Mouse (Mus musculus) frontal cortex, adult 2 months (tissue): ENCODE measurements around the gene Cort. TPM values are rescaled to one million over a fixed set of nuclear protein-coding genes. Genes with fewer than 3 reads are reported as not detected.
"Not testable (repeated sequence)": the region's sequence is repeated elsewhere in the genome, so short reads cannot be mapped to it uniquely, and the experiment has no call there.

ENCODE experiments used
- DNase-seq, 2 experiments: peaks; one replicate each; pipeline ENCODE4 v3.0.0; 2022; ENCODE audit warnings: low spot score in 1 of 2; ENCODE audit errors: extremely low spot score in 1 of 2
- polyA plus RNA-seq: library from polyadenylated mRNA; depleted of rRNA; stranded (reverse); fragments of >200 nt; gene quantifications from 2 replicates; pipeline ENCODE4 v1.2.3, GENCODE M21; 2012; rRNA removed

Cort gene
- polyA plus RNA-seq, result 9.8 and 12.3 TPM in 2 replicates

DNA sequence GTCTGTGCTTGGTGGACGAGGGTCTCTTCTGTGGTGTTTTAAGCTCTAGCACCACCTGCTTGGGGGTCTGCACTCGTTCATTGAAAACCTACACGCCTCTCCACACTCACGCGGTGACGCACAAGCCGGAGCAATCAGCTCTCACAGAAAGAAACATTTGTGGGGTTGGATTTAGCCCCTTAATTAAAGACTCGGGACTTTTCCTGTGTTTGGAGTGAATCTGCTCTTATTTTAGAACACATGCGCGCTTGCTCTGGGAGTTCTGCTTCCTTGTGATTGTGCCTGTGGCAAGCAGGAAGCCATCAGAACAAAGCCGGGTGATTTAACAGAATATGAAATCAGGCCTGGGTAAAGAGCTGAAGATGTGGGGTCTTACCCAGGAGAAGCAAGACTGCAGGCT lies at the start of gene Cort:
Cort (minus strand) TSS at position 101 of the 400 bp plus-strand sequence.
- peak in 1 of 2 experiments; percentile 46 for DNase-seq

DNA sequence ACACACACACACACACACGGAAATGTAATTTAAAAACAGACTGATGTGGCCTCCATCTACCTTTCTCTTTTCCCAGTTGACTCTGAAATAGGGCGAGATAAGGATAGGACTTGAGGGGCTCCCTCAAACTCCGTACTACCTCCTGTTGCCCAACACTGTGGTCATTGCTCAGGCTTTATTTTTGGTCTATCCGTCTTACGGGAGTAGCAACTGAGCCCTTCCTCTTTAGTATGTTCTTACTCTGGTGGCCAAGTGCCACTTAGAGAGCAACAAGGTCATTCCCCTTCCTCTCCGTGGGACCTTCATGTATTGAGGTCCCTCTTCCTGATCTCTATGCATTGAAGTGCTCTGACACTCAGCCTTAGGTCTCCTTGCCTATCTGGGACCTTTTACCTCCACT lies 47.1 kb upstream of the Cort start:
- DNase-seq, result no peak

DNA sequence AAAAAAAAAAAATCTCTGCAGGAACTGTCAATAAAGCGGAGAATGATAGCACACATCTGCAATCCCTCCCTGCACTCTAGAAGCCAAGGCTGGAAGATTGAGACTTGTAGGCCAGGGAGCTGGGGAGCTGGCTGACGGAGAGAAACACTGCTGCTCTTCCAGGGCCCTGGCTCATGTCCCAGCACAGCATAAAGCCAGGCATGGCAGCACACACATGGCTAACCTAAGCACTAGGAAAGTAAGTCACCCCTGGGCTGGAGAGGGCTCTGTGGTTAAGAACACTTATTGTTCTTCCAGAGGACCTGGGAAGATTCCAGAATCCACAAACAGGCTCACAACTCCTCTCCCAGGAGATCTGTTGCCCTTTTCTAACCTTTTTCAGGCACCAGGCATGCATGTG lies 46.1 kb upstream of the Cort start:
- DNase-seq, result no peak

DNA sequence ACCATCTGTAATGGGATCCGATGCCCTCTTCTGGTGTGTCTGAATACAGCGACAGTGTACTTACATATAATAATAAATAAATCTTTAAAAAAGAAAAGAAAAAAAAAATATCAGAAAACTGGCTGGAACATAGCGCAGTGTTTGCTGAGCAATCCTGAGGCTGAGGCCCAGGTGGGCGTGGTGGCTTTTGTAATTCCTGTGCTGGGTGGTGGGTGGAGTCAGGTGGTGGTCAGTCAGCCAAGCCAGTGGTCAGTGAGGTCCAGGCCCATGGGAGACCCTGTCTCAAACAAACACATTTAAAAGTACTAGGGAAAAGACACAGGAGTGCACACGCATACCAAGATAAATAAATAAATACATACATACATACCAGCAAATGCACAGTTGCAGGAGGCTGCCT lies 45.5 kb upstream of the Cort start:
- no peak for DNase-seq

DNA sequence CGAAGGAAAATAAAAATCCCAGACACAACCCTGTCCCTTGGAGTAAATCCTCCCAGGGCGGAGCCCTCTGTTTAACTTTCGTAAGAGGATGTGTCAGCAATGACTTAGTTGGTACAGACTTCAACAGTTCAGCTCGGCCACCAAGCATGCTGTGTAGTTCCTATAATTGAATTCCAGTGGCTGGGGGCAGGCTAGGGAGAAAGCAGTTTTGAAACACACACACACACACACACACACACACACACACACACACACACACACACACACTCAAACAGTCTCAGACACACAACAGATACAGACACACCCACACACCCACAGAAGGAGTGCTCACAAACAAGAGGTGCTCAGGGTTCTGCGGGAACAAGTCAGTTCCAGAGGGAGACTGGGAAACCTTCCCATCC lies 45.0 kb upstream of the Cort start:
- no peak for DNase-seq

GRCm38 (mm10) chr4:149170394-149170931 lies 43.9 kb upstream of the Cort start:
- no peak for DNase-seq

DNA sequence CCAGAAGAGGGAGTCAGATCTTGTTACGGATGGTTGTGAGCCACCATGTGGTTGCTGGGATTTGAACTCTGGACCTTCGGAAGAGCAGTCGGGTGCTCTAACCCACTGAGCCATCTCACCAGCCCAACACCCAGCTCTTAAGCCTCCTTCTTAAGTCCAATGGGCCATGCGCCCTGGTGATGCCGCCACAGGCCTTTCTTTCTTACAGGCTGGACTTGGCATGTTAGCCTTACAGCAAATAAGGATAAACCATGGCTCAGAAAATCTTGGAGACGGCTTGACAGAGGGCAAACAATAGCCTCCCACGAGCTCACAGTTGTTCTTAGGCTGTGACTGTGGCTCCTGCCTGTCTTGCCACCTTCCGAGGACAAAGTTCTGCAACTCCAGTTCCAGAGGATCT lies 43.4 kb upstream of the Cort start:
- not testable (repeated sequence) for DNase-seq

- no peak for DNase-seq
Measured at GRCm38 (mm10) chr4:149168016-149168415, 41.5 kb upstream of the Cort start.

DNA sequence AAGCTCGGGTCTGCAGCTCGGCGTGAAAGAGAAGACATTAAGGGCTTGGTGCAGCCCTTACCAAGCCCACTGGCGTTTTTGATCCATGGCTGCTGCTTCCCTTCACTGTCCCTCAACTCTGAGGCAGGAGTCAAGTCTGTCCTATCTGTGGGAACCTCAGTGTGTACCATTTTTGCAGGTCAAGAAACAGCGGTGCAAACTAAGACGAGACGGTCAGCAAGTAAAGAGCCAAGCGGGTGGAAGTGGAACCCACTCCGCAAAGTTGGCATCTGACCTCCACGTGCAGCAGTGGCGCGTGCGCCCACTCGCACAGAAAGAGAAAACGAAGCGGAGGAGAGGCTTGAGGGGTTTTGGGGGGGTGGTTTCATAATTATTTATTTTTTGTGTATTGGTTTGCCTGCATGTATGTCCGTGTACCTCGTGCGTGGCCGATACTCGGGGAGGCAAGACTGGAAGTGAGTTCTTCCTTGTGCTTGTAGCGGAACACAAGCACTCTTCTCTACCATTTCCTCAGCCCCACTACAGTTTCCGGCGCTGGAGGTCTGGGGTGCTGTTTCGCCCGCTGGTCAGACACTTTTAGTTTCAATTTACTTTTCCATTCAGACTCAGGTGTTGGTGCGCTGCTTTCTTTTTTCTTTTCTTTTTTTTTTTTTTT lies 40.5 kb upstream of the Cort start:
- DNase-seq, result no peak

DNA sequence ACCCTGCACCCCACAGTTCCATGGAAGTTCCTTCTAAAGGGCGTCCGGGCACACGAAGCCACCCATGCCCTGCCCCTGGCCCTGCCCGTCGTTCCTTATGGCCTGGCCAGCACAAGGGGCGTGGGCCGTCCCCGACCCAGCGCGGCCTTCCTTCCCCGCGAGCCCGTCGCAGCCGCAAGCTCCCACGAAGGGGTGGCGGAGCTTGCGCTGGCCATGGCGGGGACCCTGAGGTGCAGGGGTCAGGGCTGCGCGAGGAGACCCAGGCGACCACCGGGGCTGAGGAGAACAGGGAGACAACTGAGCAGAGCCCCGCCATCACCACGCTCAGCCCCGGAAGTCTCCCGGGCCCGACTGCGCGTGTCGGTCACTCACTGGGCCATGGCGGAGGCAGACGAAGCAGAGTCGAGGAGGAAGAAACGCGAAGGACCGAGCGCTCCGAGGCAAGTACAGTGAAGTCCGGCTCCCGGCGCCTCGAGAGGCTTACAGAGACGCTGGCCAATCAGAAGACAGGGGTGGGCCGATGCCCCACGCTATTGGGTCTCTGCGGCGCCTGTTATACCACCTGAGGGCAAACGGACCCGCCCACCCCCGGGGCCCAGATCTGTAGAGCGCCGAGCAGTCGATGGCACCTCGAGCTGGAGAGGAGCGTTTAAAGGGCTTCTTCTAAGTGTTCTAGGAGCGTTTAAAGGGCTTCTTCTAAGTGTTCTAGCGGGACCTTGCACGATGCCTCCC lies 39.8 kb upstream of the Cort start, which contains the start of gene Pgd:
Pgd (minus strand) TSS at position 557 of the 732 bp plus-strand sequence.
- DNase-seq, result peak; percentile 95 to 98

GRCm38 (mm10) chr4:149164150-149164549 lies 37.6 kb upstream of the Cort start:
- no peak for DNase-seq

DNA sequence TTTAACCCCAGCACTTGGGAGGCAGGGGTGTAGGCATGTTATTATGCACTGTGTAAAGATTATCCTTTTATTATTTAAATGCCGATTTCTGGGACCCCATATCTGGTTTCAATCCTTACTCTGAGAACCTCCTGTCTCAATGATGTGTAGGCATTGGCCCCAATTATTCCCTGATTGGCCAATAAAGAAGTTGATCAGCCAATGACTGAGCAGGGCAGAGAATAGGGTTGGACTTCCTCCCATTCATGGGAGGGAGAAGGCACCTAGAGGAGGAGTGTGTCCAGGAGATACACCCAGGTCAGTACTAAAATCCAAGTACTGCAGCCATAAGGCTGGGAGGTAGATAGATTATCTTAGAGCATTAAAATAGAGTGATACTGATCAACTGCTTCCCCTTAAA lies 36.6 kb upstream of the Cort start:
- DNase-seq, result no peak

GRCm38 (mm10) chr4:149161166-149161565 lies 34.6 kb upstream of the Cort start:
- DNase-seq, result no peak

- DNase-seq, result no peak
Measured at GRCm38 (mm10) chr4:149159891-149160290, 33.3 kb upstream of the Cort start.

DNA sequence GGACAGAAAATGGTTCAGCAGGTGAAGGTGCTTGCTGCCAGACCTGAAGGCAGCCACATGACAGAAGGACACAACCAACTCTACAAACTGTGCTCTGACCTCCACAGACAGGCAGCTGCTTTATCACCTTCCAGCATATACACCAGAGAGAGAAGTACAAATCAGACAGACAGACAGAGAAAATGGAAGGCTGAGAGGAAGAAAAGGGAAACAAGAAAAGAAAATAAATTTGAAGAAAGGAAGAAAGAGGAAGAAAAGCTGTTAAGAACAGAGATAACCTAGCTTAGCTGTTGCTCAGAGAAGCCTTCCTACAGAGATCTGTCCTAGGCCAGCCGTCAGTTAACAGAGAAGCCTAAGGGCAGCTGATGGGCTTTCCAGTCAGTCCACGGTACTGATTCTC lies 32.6 kb upstream of the Cort start:
- DNase-seq, result no peak

DNA sequence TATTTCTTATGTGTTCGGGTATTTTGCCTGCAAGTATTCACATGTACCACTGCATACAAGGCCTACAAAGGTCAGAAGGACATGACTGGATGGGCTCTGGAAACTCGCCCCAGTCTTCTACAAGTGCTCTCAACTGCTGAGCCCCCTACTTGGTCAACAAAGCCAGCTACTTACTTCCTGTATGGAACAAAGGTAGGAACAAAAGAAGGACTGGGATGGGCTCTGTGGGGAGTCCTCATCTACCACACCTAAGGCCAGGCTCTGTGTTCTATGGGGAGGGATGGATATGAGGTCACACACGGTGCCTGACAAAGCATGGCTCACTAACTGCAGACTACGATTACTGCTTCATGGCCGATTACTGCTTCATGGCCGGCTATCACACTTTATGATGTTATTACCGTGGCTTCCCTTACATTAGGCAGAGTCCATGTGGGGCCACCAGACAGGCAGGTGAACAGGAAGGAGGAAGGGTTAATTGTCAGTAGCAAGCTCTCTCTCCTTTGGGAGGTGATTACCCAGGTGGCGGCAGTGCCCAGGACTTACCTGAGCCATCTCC lies 30.9 kb upstream of the Cort start:
- no peak for DNase-seq

- DNase-seq, result no peak
Measured at GRCm38 (mm10) chr4:149155711-149156110, 29.1 kb upstream of the Cort start.

DNA sequence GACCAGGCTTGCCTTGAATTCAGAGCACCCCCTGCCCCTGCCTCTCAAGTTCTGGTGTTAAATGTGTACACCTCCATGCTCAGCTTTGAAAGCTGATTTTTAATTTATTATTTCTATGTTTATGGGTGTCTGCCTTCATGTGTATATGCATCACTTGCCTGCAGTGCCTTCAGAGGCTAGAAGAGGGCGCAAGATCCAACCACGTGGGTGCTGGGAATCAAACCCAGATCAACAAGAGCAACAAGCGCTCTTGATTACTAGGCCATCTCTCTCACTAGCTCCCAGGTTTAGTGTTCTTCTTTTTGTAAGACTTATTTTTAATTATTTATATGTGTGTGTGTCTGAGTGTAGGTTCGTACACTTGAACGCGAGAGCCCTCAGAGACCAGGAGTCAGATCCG lies 28.3 kb upstream of the Cort start:
- DNase-seq, result no peak

DNA sequence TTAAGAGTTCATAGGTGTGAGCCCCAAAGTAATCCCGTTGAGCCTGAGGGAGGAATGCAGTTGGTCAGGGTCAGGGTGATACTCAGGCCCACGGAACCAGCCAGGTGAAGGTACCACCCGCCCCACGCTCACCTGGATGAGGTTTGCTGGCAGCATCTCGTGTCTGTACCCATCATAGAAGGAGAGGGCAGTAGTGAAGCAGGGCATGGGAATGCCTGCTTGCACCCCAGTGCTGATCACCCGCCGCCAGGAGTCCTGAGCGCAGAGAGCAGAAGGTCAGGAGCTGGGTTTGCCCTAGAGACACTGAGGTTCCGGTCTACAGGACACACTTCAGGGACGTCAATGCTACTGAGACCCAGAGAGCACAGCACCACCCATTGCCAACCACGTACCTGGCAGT lies 24.2 kb upstream of the Cort start:
- DNase-seq, result no peak

GRCm38 (mm10) chr4:149150256-149150655 lies 23.7 kb upstream of the Cort start:
- DNase-seq, result no peak

DNA sequence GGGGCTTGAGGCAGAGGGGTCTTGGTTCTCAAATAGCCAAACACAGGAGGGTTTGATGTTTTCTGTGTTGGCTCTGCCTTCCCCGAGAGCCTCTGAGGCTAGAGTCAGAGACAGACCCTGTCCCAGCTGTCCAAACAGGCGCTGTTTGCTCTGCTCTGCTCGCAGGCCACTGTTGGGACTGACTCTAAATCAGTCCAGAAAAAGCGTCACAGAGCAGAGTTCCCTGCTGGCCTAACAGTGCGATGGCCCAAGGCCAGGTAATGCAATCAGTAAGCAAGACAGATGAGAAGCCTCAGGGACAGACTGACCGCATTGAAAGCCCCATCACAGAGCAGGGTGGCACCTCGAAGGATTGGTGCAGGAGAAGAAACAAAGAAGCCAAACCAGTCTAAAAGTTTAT lies 23.0 kb upstream of the Cort start:
- no peak for DNase-seq

- DNase-seq, result no peak
Measured at GRCm38 (mm10) chr4:149149196-149149595, 22.6 kb upstream of the Cort start.
